Mouse (Mus musculus) liver, postnatal 0 days (tissue): ENCODE results near the gene Kdm1a.

Source experiments
- CTCF ChIP-seq: sonication (generic); IDR thresholded peaks from 2 replicates; pipeline ENCODE4 v1.5.1; 2016; ENCODE audit warnings: antibody characterized with exemption, low read depth
- EP300 ChIP-seq: IDR thresholded peaks from 2 replicates; pipeline ENCODE4 v1.6.1; 2016; ENCODE audit warnings: antibody characterized with exemption, low read depth, mild to moderate bottlenecking

- TF ChIP-seq CTCF (no peak), EP300 (no peak)
Measured at GRCm38 (mm10) chr4:136631237-136631994, 28.9 kb upstream of the Kdm1a start.
